Comparison of ENCODE assay signal across 12 mouse cellular contexts in the genomic region with DNA sequence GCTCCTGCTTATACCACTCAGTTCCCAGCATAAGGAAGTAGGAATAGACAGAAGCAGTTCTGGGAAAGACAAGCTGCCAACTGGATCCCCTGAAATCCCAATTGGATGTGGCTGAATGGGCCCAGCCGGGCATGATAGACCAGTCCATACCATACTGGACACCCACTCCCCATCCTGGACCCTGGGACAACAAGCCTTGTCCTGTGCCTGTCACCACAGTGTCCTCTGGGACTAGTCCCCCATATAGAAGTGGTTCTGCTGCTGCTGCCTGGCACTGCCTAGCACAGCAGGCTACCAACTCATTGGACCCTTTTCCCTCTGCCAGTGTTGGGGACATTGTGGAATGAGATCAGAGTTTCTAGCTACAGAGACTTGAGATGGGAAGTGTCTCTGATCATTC. TPM values are rescaled to one million over a fixed set of nuclear protein-coding genes. Genes with fewer than 3 reads are reported as not detected.
DNase-seq lines count a peak whose midpoint lies in the region; ATAC-seq and TF ChIP-seq lines count a peak whose summit lies in the region.
"Had no signal": no experiment of that assay in that cellular context is flagged by ENCODE, and none has a peak within 500 bp of the region (broad histone marks: within the 10 kb centered on the region; RNA-seq: fewer than 3 reads in every experiment).

No protein-coding gene starts in this region.

- no peaks in the 10 kb centered on the region for H3K27me3 ChIP-seq in limb, embryonic 11.5 days (ENCODE audit: control insufficient read depth, insufficient read depth, low read length)
- H3K27me3 ChIP-seq in limb, embryonic 10.5 days (ENCODE audit: low read depth, poor library complexity, severe bottlenecking), result no peaks in the 10 kb centered on the region
- no peaks in the 10 kb centered on the region for H3K27me3 ChIP-seq in embryonic facial prominence, embryonic 12.5 days
- no peaks in the 10 kb centered on the region for H3K27me3 ChIP-seq in liver, postnatal 0 days (ENCODE audit: insufficient read depth, low read length)
- H3K27me3 ChIP-seq: limb, embryonic 15.5 days had no signal

- TF ChIP-seq CTCF in liver, postnatal 0 days (IDR thresholded peaks at IDR 0.05; ENCODE audit: low read depth), result no peak

- peak; percentile 8 for DNase-seq in CD4-positive, CD25-positive, alpha-beta regulatory T cell, adult 2 months (ENCODE audit: low read depth, low spot score)
- DNase-seq in limb, embryonic 11.5 days (ENCODE audit: low spot score), result peak; percentile 20
- DNase-seq in limb, embryonic 10.5 days (ENCODE audit: low spot score), result no peak
- no peak for DNase-seq in liver, postnatal 0 days
- no peak for DNase-seq in adrenal gland, adult 8-10 months
- DNase-seq: adrenal gland, postnatal 36 days; cerebellum, postnatal 25 days; right cerebral cortex, postnatal 25 days had no signal

- no peak overlapping the region for H3K4me3 ChIP-seq in limb, embryonic 11.5 days (ENCODE audit: low read depth, low read length)
- no peak overlapping the region for H3K4me3 ChIP-seq in limb, embryonic 10.5 days
- H3K4me3 ChIP-seq in embryonic facial prominence, embryonic 12.5 days, result no peak overlapping the region
- peak overlapping the region; percentile 60 for H3K4me3 ChIP-seq in liver, postnatal 0 days (ENCODE audit: low read depth, low read length)

- 84% methylated on average over 1 of the region's 1 CpGs for WGBS in limb, embryonic 11.5 days
- 97% methylated on average over 1 of the region's 1 CpGs for WGBS in limb, embryonic 10.5 days
- WGBS in embryonic facial prominence, embryonic 12.5 days, result 78% methylated on average over 1 of the region's 1 CpGs
- 63% methylated on average over 1 of the region's 1 CpGs for WGBS in liver, postnatal 0 days (ENCODE audit: insufficient replicate concordance)

- no peaks in the 10 kb centered on the region for H3K36me3 ChIP-seq in limb, embryonic 11.5 days (ENCODE audit: control insufficient read depth, insufficient read depth, low read length)
- peaks cover 1% of the 10 kb centered on the region; the same call in 1 of the 2 replicates for H3K36me3 ChIP-seq in limb, embryonic 10.5 days
- H3K36me3 ChIP-seq in embryonic facial prominence, embryonic 12.5 days, result no peaks in the 10 kb centered on the region
- no peaks in the 10 kb centered on the region; the same call in 1 of the 2 replicates for H3K36me3 ChIP-seq in liver, postnatal 0 days (replicated peaks; ENCODE audit: insufficient read depth, low read length)
- H3K36me3 ChIP-seq: limb, embryonic 15.5 days had no signal

- peaks cover 6% of the 10 kb centered on the region; the same call in 1 of the 2 replicates for H3K4me1 ChIP-seq in limb, embryonic 11.5 days (ENCODE audit: control insufficient read depth, insufficient read depth, low read length)
- H3K4me1 ChIP-seq in limb, embryonic 10.5 days, result peaks cover 49% of the 10 kb centered on the region
- H3K4me1 ChIP-seq in embryonic facial prominence, embryonic 12.5 days, result peaks cover 44% of the 10 kb centered on the region
- peaks cover 66% of the 10 kb centered on the region for H3K4me1 ChIP-seq in liver, postnatal 0 days (ENCODE audit: insufficient read depth)

- H3K27ac ChIP-seq in limb, embryonic 11.5 days (replicated peaks; ENCODE audit: low read depth, low read length), result no peak overlapping the region
- no peak overlapping the region; the same call in 1 of the 2 replicates for H3K27ac ChIP-seq in limb, embryonic 10.5 days
- H3K27ac ChIP-seq in embryonic facial prominence, embryonic 12.5 days, result no peak overlapping the region
- H3K27ac ChIP-seq in liver, postnatal 0 days (ENCODE audit: low read depth), result peak overlapping the region; percentile 100

- no peak for ATAC-seq in CD4-positive, CD25-positive, alpha-beta regulatory T cell, adult 4 months
- ATAC-seq in limb, embryonic 11.5 days (ENCODE audit: insufficient number of reproducible peaks, low FRiP score, low TSS enrichment, low read depth), result no peak
- no peak for ATAC-seq in embryonic facial prominence, embryonic 12.5 days (ENCODE audit: insufficient number of reproducible peaks, insufficient read depth, low FRiP score, low TSS enrichment)
- no peak for ATAC-seq in liver, postnatal 0 days
- ATAC-seq in frontal cortex, adult (ENCODE audit: low TSS enrichment), result no peak

- H3K9ac ChIP-seq in limb, embryonic 11.5 days (ENCODE audit: low read length), result no peak overlapping the region
- H3K9ac ChIP-seq in embryonic facial prominence, embryonic 12.5 days, result no peak overlapping the region
- peak overlapping the region; percentile 70 for H3K9ac ChIP-seq in liver, postnatal 0 days (replicated peaks)
- H3K9ac ChIP-seq: limb, embryonic 15.5 days had no signal

- no peaks in the 10 kb centered on the region for H3K9me3 ChIP-seq in limb, embryonic 11.5 days (ENCODE audit: control insufficient read depth, low read length)
- no peaks in the 10 kb centered on the region for H3K9me3 ChIP-seq in limb, embryonic 10.5 days (replicated peaks)
- H3K9me3 ChIP-seq in embryonic facial prominence, embryonic 12.5 days, result no peaks in the 10 kb centered on the region
- H3K9me3 ChIP-seq in liver, postnatal 0 days (ENCODE audit: low read length), result no peaks in the 10 kb centered on the region
- H3K9me3 ChIP-seq: limb, embryonic 15.5 days had no signal

- TF ChIP-seq EP300 in liver, postnatal 0 days (IDR thresholded peaks at IDR 0.05; ENCODE audit: low read depth), result no peak

- no peak overlapping the region for H3K4me2 ChIP-seq in limb, embryonic 11.5 days (ENCODE audit: low read depth, severe bottlenecking)
- H3K4me2 ChIP-seq in embryonic facial prominence, embryonic 12.5 days (replicated peaks), result peak overlapping the region; percentile 64; the same call in 1 of the 2 replicates
- H3K4me2 ChIP-seq in liver, postnatal 0 days (ENCODE audit: low read depth, low read length), result peak overlapping the region; percentile 89

RNA-seq across cellular contexts. Expression of gene Ccnd3, which starts 1.2 kb away (rescaled TPM):
- polyA plus RNA-seq in CD4-positive, CD25-positive, alpha-beta regulatory T cell, adult 4 months (2017; shearing (Covaris generic)), result 100 to 1,000 TPM; 149 to 151 TPM
- polyA plus RNA-seq in limb, embryonic 11.5 days (2014; fragmentation: Nextera tagmentation; extraction: Ambion mirVana), result 345 and 350 TPM in 2 replicates
- polyA plus RNA-seq in limb, embryonic 10.5 days (2016; fragmentation: Nextera tagmentation; extraction: Ambion mirVana), result 405 and 413 TPM in 2 replicates
- polyA plus RNA-seq in embryonic facial prominence, embryonic 12.5 days (2016; fragmentation: Nextera tagmentation; extraction: Ambion mirVana), result 355 and 362 TPM in 2 replicates
- polyA plus RNA-seq in liver, postnatal 0 days (2015; fragmentation: Nextera tagmentation; extraction: Ambion mirVana), result 249 and 250 TPM in 2 replicates
- total RNA-seq in adrenal gland, adult 8-10 months (2022), result 100 to 1,000 TPM; 350 to 623 (median 446) TPM

RNA-seq across cellular contexts. Expression of gene Taf8, which starts 4.0 kb away (rescaled TPM):
- polyA plus RNA-seq in CD4-positive, CD25-positive, alpha-beta regulatory T cell, adult 4 months (2017; shearing (Covaris generic)), result 10 to 100 TPM; 61.1 to 95.4 TPM
- polyA plus RNA-seq in limb, embryonic 11.5 days (2014; fragmentation: Nextera tagmentation; extraction: Ambion mirVana), result 30.4 and 33.7 TPM in 2 replicates
- polyA plus RNA-seq in limb, embryonic 10.5 days (2016; fragmentation: Nextera tagmentation; extraction: Ambion mirVana), result 32.1 and 36.8 TPM in 2 replicates
- 34.2 and 35.8 TPM in 2 replicates for polyA plus RNA-seq in embryonic facial prominence, embryonic 12.5 days (2016; fragmentation: Nextera tagmentation; extraction: Ambion mirVana)
- polyA plus RNA-seq in liver, postnatal 0 days (2015; fragmentation: Nextera tagmentation; extraction: Ambion mirVana), result 6.5 and 8.1 TPM in 2 replicates
- 10 to 100 TPM; 22.8 to 29.9 (median 25.9) TPM for total RNA-seq in adrenal gland, adult 8-10 months (2022)

Comparison
In these comparisons a context has a peak if more than half of its experiments do, and no peak if none do; other contexts are left out.
1. DNase-seq: peak in CD4-positive, CD25-positive, alpha-beta regulatory T cell, adult 2 months (single experiment) and limb, embryonic 11.5 days (single experiment); none in limb, embryonic 10.5 days (single experiment), liver, postnatal 0 days (single experiment) and adrenal gland, adult 8-10 months (single experiment).